9 mouse cellular contexts compared by ENCODE assay signal in genomic region chr17:47989951-47990378, GRCm38 (mm10). TPM values are rescaled to one million over a fixed set of nuclear protein-coding genes. Genes with fewer than 3 reads are reported as not detected.
A peak's percentile ranks its signal among the peaks of the same experiment; 100 is the strongest.
DNase-seq lines count a peak whose midpoint lies in the region; ATAC-seq and TF ChIP-seq lines count a peak whose summit lies in the region.
"Had no signal": no experiment of that assay in that cellular context is flagged by ENCODE, and none has a peak within 500 bp of the region (broad histone marks: within the 10 kb centered on the region; RNA-seq: fewer than 3 reads in every experiment).

No protein-coding gene starts in this region.

- TF ChIP-seq EP300 in liver, postnatal 0 days (IDR thresholded peaks at IDR 0.05; ENCODE audit: low read depth): no peak

- no peak for ATAC-seq in liver, postnatal 0 days
- ATAC-seq in stomach, embryonic 15.5 days (ENCODE audit: insufficient read depth, low FRiP score, low read depth): peak; percentile 44; the same call in 1 of the 2 replicates

- 16% methylated on average over 8 of the region's 8 CpGs for WGBS in liver, postnatal 0 days (ENCODE audit: insufficient replicate concordance)
- WGBS in stomach, embryonic 15.5 days: 16% methylated on average over 8 of the region's 8 CpGs

- H3K9me3 ChIP-seq in ES-E14 (ENCODE audit: control insufficient read depth, insufficient read depth, low read depth, low read length): no peaks in the 10 kb centered on the region
- no peaks in the 10 kb centered on the region for H3K9me3 ChIP-seq in liver, postnatal 0 days (ENCODE audit: low read length)
- H3K9me3 ChIP-seq in stomach, embryonic 15.5 days: no peaks in the 10 kb centered on the region

- no peak overlapping the region; the same call in 1 of the 2 replicates for H3K9ac ChIP-seq in ES-E14 (ENCODE audit: insufficient read depth, low read depth, low read length, poor library complexity, severe bottlenecking)
- H3K9ac ChIP-seq in liver, postnatal 0 days (replicated peaks): no peak overlapping the region
- H3K9ac ChIP-seq in stomach, embryonic 15.5 days: no peak overlapping the region

- in situ Hi-C loops in ES-E14 (cut with MboI; ENCODE audit: low sequenced_read_pairs in 2 of 2, unreplicated experiment in 2 of 2): no loop called here

- H3K4me1 ChIP-seq in ES-E14 (ENCODE audit: control insufficient read depth in 2 of 2, insufficient read depth in 2 of 2, low read length in 2 of 2, poor library complexity in 1 of 2): peaks cover 2 to 12% of the 10 kb centered on the region in 2 experiments; a peak in 1 of 4 replicates
- peaks cover 17% of the 10 kb centered on the region for H3K4me1 ChIP-seq in liver, postnatal 0 days (ENCODE audit: insufficient read depth)
- H3K4me1 ChIP-seq in stomach, embryonic 15.5 days: peaks cover 24% of the 10 kb centered on the region

- TF ChIP-seq CTCF in liver, postnatal 0 days (IDR thresholded peaks at IDR 0.05; ENCODE audit: low read depth): peak; percentile 17; the same call in 1 of the 2 replicates

- no peaks in the 10 kb centered on the region for H3K27me3 ChIP-seq in liver, postnatal 0 days (ENCODE audit: insufficient read depth, low read length)
- H3K27me3 ChIP-seq in stomach, embryonic 15.5 days (replicated peaks): no peaks in the 10 kb centered on the region

- no peaks in the 10 kb centered on the region for H3K36me3 ChIP-seq in ES-E14 (ENCODE audit: control insufficient read depth, insufficient read depth, low read length, poor library complexity, severe bottlenecking)
- H3K36me3 ChIP-seq in liver, postnatal 0 days (replicated peaks; ENCODE audit: insufficient read depth, low read length): no peaks in the 10 kb centered on the region
- no peaks in the 10 kb centered on the region for H3K36me3 ChIP-seq in stomach, embryonic 15.5 days

- 0 out of 4 replicates have a peak overlapping the region, but pooled peaks of 1 of the 2 experiments have one; percentile 20 for H3K4me3 ChIP-seq in ES-E14 (ENCODE audit: insufficient read depth in 1 of 2, low read depth in 1 of 2, low read length in 2 of 2, poor library complexity in 1 of 2, severe bottlenecking in 1 of 2)
- H3K4me3 ChIP-seq in liver, postnatal 0 days (ENCODE audit: low read depth, low read length): no peak overlapping the region
- H3K4me3 ChIP-seq in stomach, embryonic 15.5 days (replicated peaks): no peak overlapping the region

- H3K27ac ChIP-seq in ES-E14 (ENCODE audit: insufficient read depth, low read depth, low read length, poor library complexity, severe bottlenecking): no peak overlapping the region; the same call in 1 of the 2 replicates
- H3K27ac ChIP-seq in liver, postnatal 0 days (ENCODE audit: low read depth): peak overlapping the region; percentile 91
- H3K27ac ChIP-seq in stomach, embryonic 15.5 days: peak overlapping the region; percentile 48

- DNase-seq in 3T3-L1 (ENCODE audit: low read depth, low spot score): peak; percentile 37
- peak; percentile 74 for DNase-seq in ES-E14 (ENCODE audit: low read depth, low spot score)
- peak; percentile 77 for DNase-seq in forelimb bud, embryonic 11.5 days (ENCODE audit: low read depth, low spot score)
- DNase-seq in liver, postnatal 0 days: no peak
- no peak for DNase-seq in urinary bladder, adult 18-20 months (ENCODE audit: low spot score in 2 of 2)
- DNase-seq in gastrocnemius, postnatal 10 days: no peak
- no peak for DNase-seq in gastrocnemius, adult 18-20 months (ENCODE audit: low spot score)

- no peak overlapping the region for H3K4me2 ChIP-seq in liver, postnatal 0 days (ENCODE audit: low read depth, low read length)
- H3K4me2 ChIP-seq in stomach, embryonic 15.5 days: no peak overlapping the region

TF ChIP-seq in ES-E14, 5 proteins besides CTCF, POLR2A, EP300 and RAD21:
- TF ChIP-seq CHD2 (IDR thresholded peaks at IDR 0.05; ENCODE audit: low read depth, low read length): peak; percentile 27; the same call in 1 of the 2 replicates
- TF ChIP-seq MAFK (IDR thresholded peaks at IDR 0.05; ENCODE audit: insufficient read depth, low read depth, low read length): no peak
- TF ChIP-seq HCFC1 (IDR thresholded peaks at IDR 0.05; ENCODE audit: borderline replicate concordance, insufficient read depth, low read length): no peak
- no peak for TF ChIP-seq ZNF384 (IDR thresholded peaks at IDR 0.05; ENCODE audit: low read depth, low read length)
- TF ChIP-seq ZC3H11A (IDR thresholded peaks at IDR 0.05; ENCODE audit: borderline replicate concordance, low read depth, low read length): no peak
TF ChIP-seq in ES-E14: peak in this region for 1.

RNA-seq across cellular contexts. Expression of gene 1700122O11Rik, which starts 48.1 kb away (rescaled TPM):
- total RNA-seq in ES-E14 (2012; rRNA removed): not detected in 2 replicates
- polyA plus RNA-seq in liver, postnatal 0 days (2015; fragmentation: Nextera tagmentation; extraction: Ambion mirVana): not detected in 2 replicates
- 0.18 TPM in 1 of 2 replicates, not detected in the other for polyA plus RNA-seq in stomach, embryonic 15.5 days (2015; fragmentation: Nextera tagmentation; extraction: Ambion mirVana)
- total RNA-seq in gastrocnemius, postnatal 10 days (2021): not detected
- not detected for total RNA-seq in gastrocnemius, adult 18-20 months (2021)
- polyA plus RNA-seq: cortical plate, adult 2 months had no signal

Comparison
In these comparisons a context has a peak if more than half of its experiments do, and no peak if none do; other contexts are left out.
1. DNase-seq: peak in 3T3-L1 (single experiment), ES-E14 (single experiment) and forelimb bud, embryonic 11.5 days (single experiment); none in liver, postnatal 0 days (single experiment), urinary bladder, adult 18-20 months (0 of 2), gastrocnemius, postnatal 10 days (single experiment) and gastrocnemius, adult 18-20 months (single experiment).